Mouse (Mus musculus): Measurements from ENCODE around the gene Ubac1.

DNA sequence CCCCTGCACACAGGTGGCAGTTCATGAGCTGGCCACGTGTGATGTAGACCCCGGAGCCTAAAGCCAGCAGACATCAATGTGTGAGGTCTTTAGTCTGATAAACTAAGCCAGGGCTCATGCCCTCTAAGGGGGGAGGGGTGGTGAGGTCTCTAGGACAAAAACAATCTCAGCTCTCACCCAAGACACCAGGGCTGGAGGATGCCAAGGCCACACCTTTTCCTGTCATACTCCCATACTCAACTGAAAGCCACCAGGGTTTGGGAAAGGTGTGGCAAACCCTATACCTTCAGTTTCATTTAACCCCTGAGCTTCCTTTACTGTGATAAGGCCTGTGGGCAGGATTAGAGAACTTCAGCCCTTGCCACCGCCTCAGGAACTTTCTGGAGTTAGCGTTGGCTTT, 40.7 kb upstream of the Ubac1 start:
- no peak for TF ChIP-seq POLR2A (IDR thresholded peaks at IDR 0.05; ENCODE audit: insufficient read depth, low read depth, low read length)
- TF ChIP-seq CTCF (IDR thresholded peaks at IDR 0.05; ENCODE audit: insufficient read depth, low read depth, low read length) = no peak

All from olfactory bulb, adult 2 months (tissue).